Mouse (Mus musculus): ENCODE data around the gene Cxcr4. TPM values are rescaled to one million over a fixed set of nuclear protein-coding genes. Genes with fewer than 3 reads are reported as not detected.

Gene Cxcr4
- polyA plus RNA-seq, 1 experiment from 2014 or later, result 2.2 TPM

GRCm38 (mm10) chr1:128595528-128595927 is 3.4 kb upstream of the Cxcr4 start:
- H3K4me3 ChIP-seq, result no peak overlapping the region
- no peak for ATAC-seq (replicated peaks; ENCODE audit: insufficient number of reproducible peaks, insufficient read depth, low FRiP score, low read depth)
- no peak overlapping the region for H3K4me2 ChIP-seq
- H3K27me3 ChIP-seq, result peaks cover 35% of the 10 kb centered on the region
- no peaks in the 10 kb centered on the region for H3K36me3 ChIP-seq
- 16% methylated on average over 6 of the region's 6 CpGs for WGBS
- H3K9me3 ChIP-seq (replicated peaks), result no peaks in the 10 kb centered on the region
- H3K27ac ChIP-seq, result no peak overlapping the region
- H3K9ac ChIP-seq, result no peak overlapping the region
- peaks cover 38% of the 10 kb centered on the region for H3K4me1 ChIP-seq (replicated peaks)

- 33% methylated on average over 3 of the region's 3 CpGs for WGBS
- Histone ChIP-seq H3K4me1 (replicated peaks) (peaks cover 39% of the 10 kb centered on the region), H3K4me2 (no peak overlapping the region; the same call in 1 of the 2 replicates), H3K4me3 (no peak overlapping the region), H3K9me3 (replicated peaks) (no peaks in the 10 kb centered on the region), H3K9ac (no peak overlapping the region), H3K36me3 (no peaks in the 10 kb centered on the region), H3K27me3 (peaks cover 35% of the 10 kb centered on the region), H3K27ac (no peak overlapping the region)
- ATAC-seq (replicated peaks; ENCODE audit: insufficient number of reproducible peaks, insufficient read depth, low FRiP score, low read depth), result no peak
Observed at GRCm38 (mm10) chr1:128595105-128595420, 3.0 kb upstream of the Cxcr4 start.

GRCm38 (mm10) chr1:128594353-128595104 is 2.4 kb upstream of the Cxcr4 start:
- Histone ChIP-seq H3K27me3 (peaks cover 38% of the 10 kb centered on the region), H3K36me3 (no peaks in the 10 kb centered on the region), H3K4me2 (no peak overlapping the region; the same call in 1 of the 2 replicates), H3K4me1 (replicated peaks) (peaks cover 39% of the 10 kb centered on the region), H3K4me3 (no peak overlapping the region), H3K9ac (no peak overlapping the region), H3K27ac (no peak overlapping the region), H3K9me3 (replicated peaks) (no peaks in the 10 kb centered on the region)
- WGBS, result 37% methylated on average over 12 of the region's 12 CpGs
- ATAC-seq (replicated peaks; ENCODE audit: insufficient number of reproducible peaks, insufficient read depth, low FRiP score, low read depth), result no peak

- 1% methylated on average over 24 of the region's 24 CpGs for WGBS
- ATAC-seq (replicated peaks; ENCODE audit: insufficient number of reproducible peaks, insufficient read depth, low FRiP score, low read depth), result peak; percentile 60
- no peak overlapping the region for H3K27ac ChIP-seq
Observed at GRCm38 (mm10) chr1:128592961-128593501, 938 bp upstream of the Cxcr4 start.

GRCm38 (mm10) chr1:128591721-128592210 is 327 bp downstream of the Cxcr4 start:
- H3K4me2 ChIP-seq, result peak overlapping the region; percentile 95
- peak overlapping the region; percentile 64 for H3K4me3 ChIP-seq
- H3K4me1 ChIP-seq (replicated peaks), result peaks cover 39% of the 10 kb centered on the region
- H3K9me3 ChIP-seq (replicated peaks), result no peaks in the 10 kb centered on the region
- WGBS, result 0% methylated on average over 20 of the region's 20 CpGs
- no peaks in the 10 kb centered on the region for H3K36me3 ChIP-seq
- H3K27me3 ChIP-seq, result peaks cover 47% of the 10 kb centered on the region
- H3K9ac ChIP-seq, result peak overlapping the region; percentile 56
- ATAC-seq (replicated peaks; ENCODE audit: insufficient number of reproducible peaks, insufficient read depth, low FRiP score, low read depth), result no peak
- H3K27ac ChIP-seq, result peak overlapping the region; percentile 64; the same call in 1 of the 2 replicates

More at GRCm38 (mm10) chr1:128592961-128593501, 938 bp upstream of the Cxcr4 start:
- Histone ChIP-seq H3K9me3 (replicated peaks) (no peaks in the 10 kb centered on the region), H3K36me3 (no peaks in the 10 kb centered on the region), H3K4me3 (peak overlapping the region; percentile 64), H3K9ac (peak overlapping the region; percentile 56), H3K27me3 (peaks cover 47% of the 10 kb centered on the region), H3K4me2 (peak overlapping the region; percentile 95), H3K4me1 (replicated peaks) (peaks cover 39% of the 10 kb centered on the region)

- Histone ChIP-seq H3K4me3 (peak overlapping the region; percentile 64), H3K4me1 (replicated peaks) (peaks cover 39% of the 10 kb centered on the region), H3K9ac (peak overlapping the region; percentile 56; the same call in 1 of the 2 replicates), H3K27me3 (peaks cover 46% of the 10 kb centered on the region), H3K36me3 (no peaks in the 10 kb centered on the region), H3K9me3 (replicated peaks) (no peaks in the 10 kb centered on the region), H3K27ac (peak overlapping the region; percentile 64), H3K4me2 (peak overlapping the region; percentile 95)
- ATAC-seq (replicated peaks; ENCODE audit: insufficient number of reproducible peaks, insufficient read depth, low FRiP score, low read depth), result no peak
- WGBS, result under 1% methylated on average over 63 of the region's 63 CpGs
Observed at GRCm38 (mm10) chr1:128590816-128591720, 1.0 kb downstream of the Cxcr4 start.

GRCm38 (mm10) chr1:128590011-128590410 is 2.1 kb downstream of the Cxcr4 start:
- Histone ChIP-seq H3K4me2 (peak overlapping the region; percentile 95; the same call in 1 of the 2 replicates), H3K36me3 (no peaks in the 10 kb centered on the region), H3K27ac (no peak overlapping the region), H3K9ac (no peak overlapping the region), H3K27me3 (peaks cover 37% of the 10 kb centered on the region), H3K9me3 (replicated peaks) (no peaks in the 10 kb centered on the region), H3K4me3 (peak overlapping the region; percentile 29), H3K4me1 (replicated peaks) (peaks cover 37% of the 10 kb centered on the region)
- ATAC-seq (replicated peaks; ENCODE audit: insufficient number of reproducible peaks, insufficient read depth, low FRiP score, low read depth), result no peak
- WGBS, result 21% methylated on average over 6 of the region's 6 CpGs

- peak overlapping the region; percentile 95; the same call in 1 of the 2 replicates for H3K4me2 ChIP-seq
- no peak overlapping the region for H3K27ac ChIP-seq
- H3K4me1 ChIP-seq (replicated peaks), result peaks cover 34% of the 10 kb centered on the region
- WGBS, result 87% methylated on average over 9 of the region's 9 CpGs
- H3K9ac ChIP-seq, result no peak overlapping the region
- H3K4me3 ChIP-seq, result peak overlapping the region; percentile 29; the same call in 1 of the 2 replicates
- ATAC-seq (replicated peaks; ENCODE audit: insufficient number of reproducible peaks, insufficient read depth, low FRiP score, low read depth), result no peak
- H3K9me3 ChIP-seq (replicated peaks), result no peaks in the 10 kb centered on the region
- H3K36me3 ChIP-seq, result no peaks in the 10 kb centered on the region
- H3K27me3 ChIP-seq, result peaks cover 31% of the 10 kb centered on the region
Observed at GRCm38 (mm10) chr1:128589488-128589887, 2.6 kb downstream of the Cxcr4 start.

GRCm38 (mm10) chr1:128588337-128588736 is 3.8 kb downstream of the Cxcr4 start:
- WGBS, result 60% methylated on average over 2 of the region's 2 CpGs
- H3K4me3 ChIP-seq, result no peak overlapping the region
- no peaks in the 10 kb centered on the region for H3K9me3 ChIP-seq (replicated peaks)
- peaks cover 24% of the 10 kb centered on the region for H3K4me1 ChIP-seq (replicated peaks)
- ATAC-seq (replicated peaks; ENCODE audit: insufficient number of reproducible peaks, insufficient read depth, low FRiP score, low read depth), result no peak
- H3K27me3 ChIP-seq, result peaks cover 24% of the 10 kb centered on the region
- H3K4me2 ChIP-seq, result no peak overlapping the region
- H3K27ac ChIP-seq, result no peak overlapping the region
- no peak overlapping the region for H3K9ac ChIP-seq
- H3K36me3 ChIP-seq, result no peaks in the 10 kb centered on the region

GRCm38 (mm10) chr1:128586928-128587780 is 4.9 kb downstream of the Cxcr4 start:
- Histone ChIP-seq H3K27ac (no peak overlapping the region), H3K4me2 (no peak overlapping the region), H3K9me3 (replicated peaks) (no peaks in the 10 kb centered on the region), H3K36me3 (no peaks in the 10 kb centered on the region), H3K27me3 (peaks cover 24% of the 10 kb centered on the region), H3K4me1 (replicated peaks) (peaks cover 13% of the 10 kb centered on the region), H3K9ac (no peak overlapping the region), H3K4me3 (no peak overlapping the region)
- WGBS, result 77% methylated on average over 8 of the region's 8 CpGs
- ATAC-seq (replicated peaks; ENCODE audit: insufficient number of reproducible peaks, insufficient read depth, low FRiP score, low read depth), result no peak
